Mouse (Mus musculus): ENCODE measurements around the gene Dmwd. TPM values are rescaled to one million over a fixed set of nuclear protein-coding genes. Genes with fewer than 3 reads are reported as not detected.

The Dmwd gene
- polyA plus RNA-seq, 1 experiment from 2014 or later = 20.2 TPM

DNA sequence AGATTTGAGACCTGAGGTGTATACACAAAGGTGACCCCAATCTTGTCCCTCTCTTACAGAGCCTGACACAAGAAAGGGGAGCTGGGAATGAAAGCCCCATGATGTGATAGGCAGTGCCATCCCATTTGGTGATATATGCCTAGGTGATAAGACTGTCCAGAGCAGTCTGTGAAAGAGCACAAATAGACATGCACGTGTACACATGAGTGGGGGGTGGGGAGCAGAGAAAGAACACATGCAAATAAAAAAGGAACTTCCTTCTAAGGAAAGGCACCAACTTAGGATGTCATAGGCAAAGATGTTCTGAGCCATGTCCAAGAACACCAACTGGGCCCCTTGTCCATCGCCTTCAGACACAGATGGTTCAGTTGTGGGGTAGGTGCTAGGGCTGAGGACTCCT is 28.5 kb downstream of the Dmwd start:
- Histone ChIP-seq H3K4me1 (replicated peaks; ENCODE audit: control insufficient read depth, insufficient read depth, low read length) (no peaks in the 10 kb centered on the region), H3K4me2 (replicated peaks; ENCODE audit: low read depth, low read length) (no peak overlapping the region), H3K9me3 (ENCODE audit: control insufficient read depth, low read length) (no peaks in the 10 kb centered on the region), H3K27ac (ENCODE audit: low read depth, low read length) (no peak overlapping the region), H3K4me3 (ENCODE audit: low read depth, low read length) (no peak overlapping the region), H3K27me3 (ENCODE audit: control insufficient read depth, insufficient read depth, low read length) (no peaks in the 10 kb centered on the region), H3K9ac (ENCODE audit: low read depth, low read length) (no peak overlapping the region), H3K36me3 (ENCODE audit: control insufficient read depth, insufficient read depth, low read length) (no peaks in the 10 kb centered on the region)
- DNase-seq (ENCODE audit: low spot score) (no peak), ATAC-seq (ENCODE audit: low FRiP score) (no peak)
- WGBS = 84% methylated on average over 2 of the region's 2 CpGs

DNA sequence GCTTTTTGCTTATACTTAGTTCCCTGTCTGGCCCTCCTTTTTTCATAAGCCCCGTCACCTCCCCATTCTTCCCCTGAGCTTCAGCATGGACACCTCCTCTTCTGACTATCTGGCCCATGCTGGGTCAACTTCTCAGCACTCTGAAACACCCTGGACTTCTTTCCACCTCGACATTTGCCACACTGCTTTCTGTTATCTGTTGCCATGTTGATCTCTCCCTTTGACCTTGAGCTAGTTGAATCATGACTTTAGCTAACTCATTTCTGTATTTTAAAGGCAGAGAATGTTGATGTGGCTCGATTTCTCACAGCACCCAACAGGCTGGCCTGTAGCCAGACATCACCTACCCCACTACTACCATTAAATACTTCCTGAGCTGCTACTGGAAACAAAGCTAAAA is 31.4 kb downstream of the Dmwd start:
- H3K4me3 ChIP-seq (ENCODE audit: low read depth, low read length) = no peak overlapping the region
- H3K4me2 ChIP-seq (replicated peaks; ENCODE audit: low read depth, low read length) = no peak overlapping the region
- DNase-seq (ENCODE audit: low spot score) (no peak), ATAC-seq (ENCODE audit: low FRiP score) (no peak)
- H3K9me3 ChIP-seq (ENCODE audit: control insufficient read depth, low read length) = no peaks in the 10 kb centered on the region
- H3K27ac ChIP-seq (ENCODE audit: low read depth, low read length) = no peak overlapping the region
- no peaks in the 10 kb centered on the region for H3K27me3 ChIP-seq (ENCODE audit: control insufficient read depth, insufficient read depth, low read length)
- H3K36me3 ChIP-seq (ENCODE audit: control insufficient read depth, insufficient read depth, low read length) = no peaks in the 10 kb centered on the region
- no peaks in the 10 kb centered on the region for H3K4me1 ChIP-seq (replicated peaks; ENCODE audit: control insufficient read depth, insufficient read depth, low read length)
- 60% methylated on average over 3 of the region's 3 CpGs for WGBS
- no peak overlapping the region for H3K9ac ChIP-seq (ENCODE audit: low read depth, low read length)

DNA sequence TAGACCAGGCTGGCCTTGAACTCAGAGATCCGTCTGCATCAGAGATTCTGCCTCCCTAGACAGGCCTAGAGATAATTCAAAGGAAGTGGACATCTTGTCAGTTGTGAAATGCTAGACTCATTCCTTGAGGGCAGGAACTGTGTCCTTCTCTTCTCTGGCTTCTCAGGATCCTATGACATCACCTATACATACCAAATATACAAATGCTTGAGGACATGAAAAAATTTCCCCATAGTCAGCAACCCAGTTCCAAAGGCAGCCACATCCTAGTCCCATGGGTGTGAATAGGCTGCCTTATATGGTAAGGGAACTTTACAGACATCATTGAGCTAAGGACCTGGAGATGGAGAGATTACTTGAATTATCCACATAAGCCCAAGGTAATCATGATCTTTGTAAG is 33.5 kb downstream of the Dmwd start:
- Histone ChIP-seq H3K4me3 (ENCODE audit: low read depth, low read length) (no peak overlapping the region), H3K9ac (ENCODE audit: low read depth, low read length) (no peak overlapping the region), H3K27ac (ENCODE audit: low read depth, low read length) (no peak overlapping the region), H3K4me2 (replicated peaks; ENCODE audit: low read depth, low read length) (no peak overlapping the region), H3K4me1 (replicated peaks; ENCODE audit: control insufficient read depth, insufficient read depth, low read length) (no peaks in the 10 kb centered on the region), H3K9me3 (ENCODE audit: control insufficient read depth, low read length) (no peaks in the 10 kb centered on the region), H3K27me3 (ENCODE audit: control insufficient read depth, insufficient read depth, low read length) (no peaks in the 10 kb centered on the region), H3K36me3 (ENCODE audit: control insufficient read depth, insufficient read depth, low read length) (no peaks in the 10 kb centered on the region)
- WGBS = 79% methylated on average over 1 of the region's 1 CpGs
- DNase-seq (ENCODE audit: low spot score) = no peak
- no peak for ATAC-seq (ENCODE audit: low FRiP score)

DNA sequence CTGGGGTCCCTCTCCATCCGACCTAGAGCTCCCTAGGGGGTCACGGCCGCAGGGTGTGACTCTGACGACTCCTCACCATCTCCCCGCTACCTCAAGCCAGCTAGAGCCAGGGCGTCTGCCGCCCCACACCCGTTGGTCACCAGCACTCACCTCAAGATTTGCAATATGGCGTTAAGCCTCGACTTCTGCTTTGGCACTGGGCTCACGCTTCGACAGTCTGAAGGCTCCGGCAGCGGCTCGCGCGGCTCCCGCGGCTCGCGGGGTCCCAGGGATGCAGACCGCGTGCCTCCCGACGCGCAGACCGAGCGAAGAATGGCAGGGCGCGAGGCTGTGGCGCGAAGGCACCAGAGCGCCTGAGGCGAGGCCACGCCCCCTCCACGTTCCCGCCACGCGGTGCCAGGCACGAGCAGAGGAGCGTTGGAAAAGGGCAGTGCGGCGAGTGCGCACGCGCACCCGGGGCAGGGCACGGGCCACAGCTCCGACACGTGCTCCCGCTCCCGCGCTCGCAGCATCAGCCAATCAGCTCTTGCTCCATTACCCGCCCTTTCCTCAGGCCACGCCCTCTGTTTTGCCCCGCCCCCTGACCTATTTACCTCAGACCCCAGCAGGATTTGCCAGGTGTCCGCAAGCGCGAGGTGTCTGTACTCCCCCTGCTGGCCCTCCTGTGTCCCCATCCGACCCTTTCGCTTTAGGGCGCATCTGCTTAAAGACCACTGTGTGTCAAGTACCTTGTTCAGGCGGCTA is 42.2 kb downstream of the Dmwd start, which contains the start of gene Gm4969:
Gene Gm4969 (minus strand): TSS at position 341 of the 744 bp plus-strand sequence.
- no peak within 1 kb of the TSS for H3K27ac ChIP-seq (ENCODE audit: low read depth, low read length)
- H3K9me3 ChIP-seq (ENCODE audit: control insufficient read depth, low read length) = 0 out of 2 replicates have a peak, but pooled peaks cover 4% of the 10 kb centered on the region
- H3K4me1 ChIP-seq (replicated peaks; ENCODE audit: control insufficient read depth, insufficient read depth, low read length) = no peaks in the 10 kb centered on the region; the same call in 1 of the 2 replicates
- H3K4me3 ChIP-seq (ENCODE audit: low read depth, low read length) = peak within 1 kb of the TSS; percentile 17; the same call in 1 of the 2 replicates
- 20% methylated on average over 64 of the region's 64 CpGs for WGBS
- DNase-seq (ENCODE audit: low spot score) (peak; percentile 71), ATAC-seq (ENCODE audit: low FRiP score) (peak; percentile 30; the same call in 1 of the 2 replicates)
- H3K27me3 ChIP-seq (ENCODE audit: control insufficient read depth, insufficient read depth, low read length) = peaks cover 3% of the 10 kb centered on the region; the same call in 1 of the 2 replicates
- H3K9ac ChIP-seq (ENCODE audit: low read depth, low read length) = no peak within 1 kb of the TSS
- H3K36me3 ChIP-seq (ENCODE audit: control insufficient read depth, insufficient read depth, low read length) = no peaks in the 10 kb centered on the region
- H3K4me2 ChIP-seq (replicated peaks; ENCODE audit: low read depth, low read length) = peak within 1 kb of the TSS; percentile 31

DNA sequence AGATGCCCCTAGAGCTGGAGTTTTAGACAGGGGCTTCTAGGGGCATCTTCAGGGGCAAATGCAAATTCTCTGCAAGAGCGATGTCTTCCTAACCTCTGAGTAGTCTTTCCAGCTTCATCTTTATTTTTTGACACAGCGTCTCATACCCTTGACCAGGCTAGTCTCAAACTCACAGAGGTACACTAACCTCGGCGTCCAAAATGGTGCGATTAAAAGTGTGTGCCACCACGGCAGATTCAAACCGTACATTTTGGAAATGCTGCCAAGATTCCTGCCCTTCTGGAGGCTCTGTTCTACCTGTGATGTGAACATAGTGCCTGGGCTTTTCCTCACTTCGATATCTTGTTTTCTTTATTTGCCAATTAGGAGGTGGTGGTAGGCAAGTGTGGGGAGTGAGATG is 43.1 kb downstream of the Dmwd start:
- peak; percentile 45 for ATAC-seq (ENCODE audit: low FRiP score)
- no peak overlapping the region for H3K4me3 ChIP-seq (ENCODE audit: low read depth, low read length)
- no peaks in the 10 kb centered on the region for H3K36me3 ChIP-seq (ENCODE audit: control insufficient read depth, insufficient read depth, low read length)
- no peak overlapping the region for H3K9ac ChIP-seq (ENCODE audit: low read depth, low read length)
- WGBS = 92% methylated on average over 8 of the region's 8 CpGs
- H3K4me2 ChIP-seq (replicated peaks; ENCODE audit: low read depth, low read length) = no peak overlapping the region
- DNase-seq (ENCODE audit: low spot score) = peak; percentile 15
- no peak overlapping the region for H3K27ac ChIP-seq (ENCODE audit: low read depth, low read length)
- H3K9me3 ChIP-seq (ENCODE audit: control insufficient read depth, low read length) = 0 out of 2 replicates have a peak, but pooled peaks cover 4% of the 10 kb centered on the region
- peaks cover 3% of the 10 kb centered on the region; the same call in 1 of the 2 replicates for H3K27me3 ChIP-seq (ENCODE audit: control insufficient read depth, insufficient read depth, low read length)
- no peaks in the 10 kb centered on the region; the same call in 1 of the 2 replicates for H3K4me1 ChIP-seq (replicated peaks; ENCODE audit: control insufficient read depth, insufficient read depth, low read length)

DNA sequence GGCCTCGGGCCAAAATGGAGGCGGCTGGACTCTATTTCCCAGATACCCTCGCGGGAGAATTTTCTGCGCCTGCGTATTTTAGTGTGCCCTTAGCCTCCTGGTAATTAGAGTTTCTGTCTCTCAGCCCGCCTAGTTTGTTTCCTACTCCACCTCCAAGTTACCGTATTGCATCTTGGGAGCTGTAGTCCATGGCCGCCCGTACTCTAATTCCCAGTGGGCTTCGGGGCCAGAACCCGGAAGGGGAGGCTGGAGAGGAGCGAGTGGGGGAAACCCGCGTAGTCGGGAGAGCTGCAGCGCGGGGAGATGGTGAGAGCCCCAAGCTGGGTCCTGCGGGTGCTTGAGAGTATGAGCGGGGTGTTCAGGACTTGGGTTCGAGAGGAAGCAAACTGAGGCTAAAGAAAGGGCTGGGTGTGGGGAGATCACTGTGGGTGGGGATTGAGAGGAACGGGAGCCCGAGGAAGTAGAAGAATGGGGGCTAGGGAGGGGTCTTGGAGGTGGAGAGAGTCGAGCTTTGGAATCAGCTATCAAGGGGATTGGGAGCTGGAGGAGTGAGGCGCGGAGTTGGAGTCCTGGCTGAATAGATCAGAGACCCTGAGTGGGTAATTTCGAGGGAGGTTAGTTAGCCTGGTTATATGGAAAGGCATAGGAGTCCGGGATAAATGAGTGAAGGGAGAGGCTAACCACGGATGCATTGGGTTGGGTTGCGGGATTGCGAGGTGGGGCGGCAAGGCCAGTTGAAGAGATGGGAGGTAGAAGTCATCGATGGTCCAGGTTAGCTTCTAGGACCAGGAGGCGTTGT is 43.8 kb downstream of the Dmwd start, which contains the start of gene Fbxo46:
Gene Fbxo46 (plus strand): TSS at position 229 of the 799 bp plus-strand sequence.
- H3K4me1 ChIP-seq (replicated peaks; ENCODE audit: control insufficient read depth, insufficient read depth, low read length) = no peaks in the 10 kb centered on the region; the same call in 1 of the 2 replicates
- DNase-seq (ENCODE audit: low spot score) (peak; percentile 96), ATAC-seq (ENCODE audit: low FRiP score) (peak; percentile 95)
- peak within 1 kb of the TSS; percentile 84 for H3K9ac ChIP-seq (ENCODE audit: low read depth, low read length)
- H3K4me3 ChIP-seq (ENCODE audit: low read depth, low read length) = peak within 1 kb of the TSS; percentile 70
- WGBS = 3% methylated on average over 34 of the region's 34 CpGs
- H3K36me3 ChIP-seq (ENCODE audit: control insufficient read depth, insufficient read depth, low read length) = no peaks in the 10 kb centered on the region
- 0 out of 2 replicates have a peak within 1 kb of the TSS, but pooled peaks have one; percentile 54 for H3K27ac ChIP-seq (ENCODE audit: low read depth, low read length)
- H3K27me3 ChIP-seq (ENCODE audit: control insufficient read depth, insufficient read depth, low read length) = peaks cover 3% of the 10 kb centered on the region; the same call in 1 of the 2 replicates
- peak within 1 kb of the TSS; percentile 84 for H3K4me2 ChIP-seq (replicated peaks; ENCODE audit: low read depth, low read length)
- H3K9me3 ChIP-seq (ENCODE audit: control insufficient read depth, low read length) = 0 out of 2 replicates have a peak, but pooled peaks cover 4% of the 10 kb centered on the region

DNA sequence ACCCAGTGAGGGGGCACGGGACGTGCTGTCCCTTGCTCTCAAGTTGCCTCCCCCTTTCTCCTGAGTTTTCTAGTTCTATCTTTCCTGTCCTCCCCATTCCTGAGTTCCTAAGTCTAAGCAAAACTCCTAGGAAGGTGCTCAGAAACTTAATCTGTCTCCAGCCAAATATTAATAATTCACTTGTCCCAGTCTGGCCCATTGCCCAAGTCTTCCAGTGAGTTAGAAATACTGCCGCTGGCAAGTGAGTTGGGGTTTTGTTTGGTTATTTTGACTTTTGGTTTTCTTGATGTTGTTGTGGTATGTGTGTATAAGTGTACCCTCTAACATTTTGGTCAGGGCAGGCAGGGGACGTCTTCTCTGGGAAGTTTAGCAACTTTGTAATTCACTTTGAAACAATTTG is 45.7 kb downstream of the Dmwd start:
- 93% methylated on average over 4 of the region's 4 CpGs for WGBS
- no peak for DNase-seq (ENCODE audit: low spot score)
- Histone ChIP-seq H3K4me1 (replicated peaks; ENCODE audit: control insufficient read depth, insufficient read depth, low read length) (no peaks in the 10 kb centered on the region; the same call in 1 of the 2 replicates), H3K36me3 (ENCODE audit: control insufficient read depth, insufficient read depth, low read length) (no peaks in the 10 kb centered on the region), H3K4me3 (ENCODE audit: low read depth, low read length) (no peak overlapping the region), H3K9me3 (ENCODE audit: control insufficient read depth, low read length) (0 out of 2 replicates have a peak, but pooled peaks cover 4% of the 10 kb centered on the region), H3K9ac (ENCODE audit: low read depth, low read length) (no peak overlapping the region), H3K4me2 (replicated peaks; ENCODE audit: low read depth, low read length) (no peak overlapping the region), H3K27ac (ENCODE audit: low read depth, low read length) (no peak overlapping the region), H3K27me3 (ENCODE audit: control insufficient read depth, insufficient read depth, low read length) (peaks cover 3% of the 10 kb centered on the region; the same call in 1 of the 2 replicates)
- no peak for ATAC-seq (ENCODE audit: low FRiP score)

DNA sequence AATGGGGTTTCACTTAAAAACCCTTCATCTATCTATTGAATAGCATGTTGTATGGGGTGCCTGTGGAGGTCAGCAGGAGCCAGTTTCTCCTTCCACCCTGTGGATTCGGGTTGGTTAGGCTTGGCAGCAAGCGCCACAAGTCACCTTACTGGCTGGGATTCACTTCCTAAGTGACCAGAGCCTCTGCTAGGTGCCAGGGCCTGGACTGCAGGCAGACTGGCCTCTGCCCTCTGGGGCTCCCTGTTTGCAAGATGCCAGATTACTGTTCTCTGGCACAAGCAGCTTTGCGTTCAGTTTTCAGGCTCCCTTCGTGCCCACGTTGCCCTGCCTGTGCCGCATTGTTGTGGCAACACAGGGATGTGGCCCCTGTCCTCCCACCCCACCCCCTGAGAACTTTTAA is 48.7 kb downstream of the Dmwd start:
- peak overlapping the region; percentile 11; the same call in 1 of the 2 replicates for H3K9ac ChIP-seq (ENCODE audit: low read depth, low read length)
- no peak overlapping the region for H3K4me3 ChIP-seq (ENCODE audit: low read depth, low read length)
- H3K9me3 ChIP-seq (ENCODE audit: control insufficient read depth, low read length) = no peaks in the 10 kb centered on the region
- 94% methylated on average over 6 of the region's 6 CpGs for WGBS
- ATAC-seq (ENCODE audit: low FRiP score) = no peak
- no peak for DNase-seq (ENCODE audit: low spot score)
- H3K27me3 ChIP-seq (ENCODE audit: control insufficient read depth, insufficient read depth, low read length) = no peaks in the 10 kb centered on the region
- H3K4me2 ChIP-seq (replicated peaks; ENCODE audit: low read depth, low read length) = no peak overlapping the region
- no peak overlapping the region for H3K27ac ChIP-seq (ENCODE audit: low read depth, low read length)
- H3K36me3 ChIP-seq (ENCODE audit: control insufficient read depth, insufficient read depth, low read length) = no peaks in the 10 kb centered on the region
- H3K4me1 ChIP-seq (replicated peaks; ENCODE audit: control insufficient read depth, insufficient read depth, low read length) = no peaks in the 10 kb centered on the region; the same call in 1 of the 2 replicates
